Comparison of ENCODE assay signal across 8 mouse cellular contexts in the genomic region with DNA sequence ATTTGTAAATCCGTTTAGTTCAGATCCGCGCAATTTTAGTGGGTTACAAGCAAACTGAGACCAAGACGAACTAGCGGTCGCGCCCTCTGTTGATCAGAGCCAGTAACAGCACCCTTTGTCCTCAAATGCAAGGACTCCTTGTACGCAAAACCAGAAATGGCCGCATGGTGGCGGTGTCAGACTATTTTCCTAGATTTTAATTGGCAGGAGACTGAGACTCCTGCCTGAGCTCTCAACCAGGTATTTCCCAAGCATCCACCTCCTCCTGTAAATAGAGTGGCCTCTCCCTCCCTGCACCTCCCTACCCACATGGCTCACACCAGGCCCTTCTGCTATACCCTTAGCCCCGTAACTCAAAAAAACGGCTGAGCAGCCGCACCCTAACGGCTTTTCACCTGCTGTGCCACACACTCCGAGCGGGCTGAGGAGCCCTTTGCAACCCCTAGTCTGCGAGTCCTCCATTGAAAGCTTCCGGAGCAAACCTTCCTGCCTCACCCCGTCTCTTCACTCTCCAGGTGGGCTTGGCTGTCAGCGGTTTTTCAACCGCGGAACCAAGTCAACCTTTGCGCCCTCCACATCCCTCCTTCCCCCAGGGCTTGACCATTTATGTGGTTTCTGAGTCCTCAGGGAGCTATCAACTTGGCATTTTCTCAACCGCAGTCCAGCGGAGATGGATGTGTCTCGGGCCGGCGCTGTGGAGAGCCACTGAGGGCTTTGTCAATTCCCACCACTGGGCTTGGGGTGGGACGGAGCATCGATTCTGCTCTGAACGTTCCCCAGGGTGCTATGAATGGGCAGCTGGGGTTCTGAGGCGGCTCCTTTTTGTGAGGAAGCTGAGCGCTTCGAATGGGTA. TPM values are rescaled to one million over a fixed set of nuclear protein-coding genes. Genes with fewer than 3 reads are reported as not detected.
DNase-seq lines count a peak whose midpoint lies in the region; ATAC-seq and TF ChIP-seq lines count a peak whose summit lies in the region.

No protein-coding gene starts in this region.

- H3K27me3 ChIP-seq in embryonic facial prominence, embryonic 14.5 days (replicated peaks; ENCODE audit: control insufficient read depth, insufficient read depth, low read length), result peaks cover 12% of the 10 kb centered on the region; the same call in 1 of the 2 replicates
- no peaks in the 10 kb centered on the region for H3K27me3 ChIP-seq in heart, adult 2 months (ENCODE audit: control insufficient read depth, insufficient read depth, low read length)
- no peaks in the 10 kb centered on the region for H3K27me3 ChIP-seq in kidney, adult 2 months (replicated peaks; ENCODE audit: control insufficient read depth, insufficient read depth, low read length)
- H3K27me3 ChIP-seq in limb, embryonic 11.5 days (ENCODE audit: control insufficient read depth, insufficient read depth, low read length), result peaks cover 9% of the 10 kb centered on the region
- no peaks in the 10 kb centered on the region; the same call in 1 of the 2 replicates for H3K27me3 ChIP-seq in midbrain, embryonic 14.5 days (ENCODE audit: control insufficient read depth, insufficient read depth, low read length)

- no peak overlapping the region for H3K27ac ChIP-seq in embryonic facial prominence, embryonic 14.5 days (replicated peaks; ENCODE audit: low read depth, low read length)
- H3K27ac ChIP-seq in heart, adult 2 months, result no peak overlapping the region
- no peak overlapping the region for H3K27ac ChIP-seq in kidney, adult 2 months (ENCODE audit: insufficient read depth, low read depth, low read length)
- no peak overlapping the region for H3K27ac ChIP-seq in limb, embryonic 11.5 days (replicated peaks; ENCODE audit: low read depth, low read length)
- H3K27ac ChIP-seq in midbrain, embryonic 14.5 days (replicated peaks; ENCODE audit: low read depth, low read length), result peak overlapping the region; percentile 37

- no peaks in the 10 kb centered on the region for H3K79me2 ChIP-seq in heart, adult 2 months (replicated peaks; ENCODE audit: control insufficient read depth, insufficient read depth, low read length)

- H3K4me1 ChIP-seq in embryonic facial prominence, embryonic 14.5 days (ENCODE audit: control insufficient read depth, insufficient read depth, low read length), result no peaks in the 10 kb centered on the region
- H3K4me1 ChIP-seq in heart, adult 2 months (ENCODE audit: control insufficient read depth, insufficient read depth, low read length), result no peaks in the 10 kb centered on the region
- H3K4me1 ChIP-seq in kidney, adult 2 months (ENCODE audit: control insufficient read depth, insufficient read depth, low read length), result no peaks in the 10 kb centered on the region
- peaks cover 4% of the 10 kb centered on the region; the same call in 1 of the 2 replicates for H3K4me1 ChIP-seq in limb, embryonic 11.5 days (ENCODE audit: control insufficient read depth, insufficient read depth, low read length)
- H3K4me1 ChIP-seq in midbrain, embryonic 14.5 days (ENCODE audit: control insufficient read depth, insufficient read depth, low read length), result peaks cover 6% of the 10 kb centered on the region; the same call in 1 of the 2 replicates

- peak; percentile 91 for DNase-seq in 416B (ENCODE audit: low read depth)
- peak; percentile 77 to 92 for DNase-seq in adrenal gland, postnatal 4 days (ENCODE audit: low spot score in 2 of 2)
- DNase-seq in embryonic facial prominence, embryonic 14.5 days (ENCODE audit: low spot score), result peak; percentile 95
- DNase-seq in heart, adult 2 months, result peak; percentile 88 to 96
- DNase-seq in kidney, adult 2 months, result peak; percentile 95
- peak; percentile 99 for DNase-seq in limb, embryonic 11.5 days (ENCODE audit: low spot score)
- DNase-seq in midbrain, embryonic 14.5 days, result peak; percentile 99
- DNase-seq in spleen, adult 18-20 months, result peak; percentile 80 to 96

- no peaks in the 10 kb centered on the region for H3K36me3 ChIP-seq in embryonic facial prominence, embryonic 14.5 days (ENCODE audit: control insufficient read depth, insufficient read depth, low read length)
- H3K36me3 ChIP-seq in heart, adult 2 months (ENCODE audit: control insufficient read depth, insufficient read depth, low read length), result no peaks in the 10 kb centered on the region
- no peaks in the 10 kb centered on the region for H3K36me3 ChIP-seq in kidney, adult 2 months (ENCODE audit: control insufficient read depth, insufficient read depth, low read length)
- no peaks in the 10 kb centered on the region for H3K36me3 ChIP-seq in limb, embryonic 11.5 days (ENCODE audit: control insufficient read depth, insufficient read depth, low read length)
- H3K36me3 ChIP-seq in midbrain, embryonic 14.5 days (ENCODE audit: control insufficient read depth, insufficient read depth, low read length), result no peaks in the 10 kb centered on the region

- peak; percentile 89 for TF ChIP-seq EP300 in heart, adult 2 months (IDR thresholded peaks at IDR 0.05; ENCODE audit: insufficient read depth, low read depth, low read length)

- WGBS in embryonic facial prominence, embryonic 14.5 days, result 2% methylated on average over 34 of the region's 34 CpGs
- 2% methylated on average over 34 of the region's 34 CpGs for WGBS in heart, adult 2 months
- WGBS in kidney, adult 2 months, result 4% methylated on average over 34 of the region's 34 CpGs
- 3% methylated on average over 34 of the region's 34 CpGs for WGBS in limb, embryonic 11.5 days
- WGBS in midbrain, embryonic 14.5 days, result 2% methylated on average over 34 of the region's 34 CpGs

- H3K9me3 ChIP-seq in embryonic facial prominence, embryonic 14.5 days (ENCODE audit: control insufficient read depth, low read length), result no peaks in the 10 kb centered on the region
- no peaks in the 10 kb centered on the region; the same call in 1 of the 2 replicates for H3K9me3 ChIP-seq in limb, embryonic 11.5 days (ENCODE audit: control insufficient read depth, low read length)
- no peaks in the 10 kb centered on the region for H3K9me3 ChIP-seq in midbrain, embryonic 14.5 days (ENCODE audit: control insufficient read depth, low read length)

- TF ChIP-seq CTCF in heart, adult 2 months (IDR thresholded peaks at IDR 0.05), result peak; percentile 98
- peak; percentile 100; the same call in 1 of the 2 replicates for TF ChIP-seq CTCF in kidney, adult 2 months (conservative IDR thresholded peaks at IDR 0.05; ENCODE audit: insufficient read depth, insufficient read length, low read depth, low read length)

- H3K4me3 ChIP-seq in embryonic facial prominence, embryonic 14.5 days (ENCODE audit: low read depth, low read length), result no peak overlapping the region
- no peak overlapping the region for H3K4me3 ChIP-seq in heart, adult 2 months
- no peak overlapping the region for H3K4me3 ChIP-seq in kidney, adult 2 months (ENCODE audit: insufficient read depth, low read depth, low read length)
- H3K4me3 ChIP-seq in limb, embryonic 11.5 days (ENCODE audit: low read depth, low read length), result no peak overlapping the region
- H3K4me3 ChIP-seq in midbrain, embryonic 14.5 days (replicated peaks; ENCODE audit: low read depth, low read length), result peak overlapping the region; percentile 33

- ATAC-seq in embryonic facial prominence, embryonic 14.5 days (ENCODE audit: low read depth), result peak; percentile 67
- peak; percentile 41 for ATAC-seq in limb, embryonic 11.5 days (ENCODE audit: insufficient number of reproducible peaks, low FRiP score, low TSS enrichment, low read depth)
- peak; percentile 83 for ATAC-seq in midbrain, embryonic 14.5 days (ENCODE audit: low FRiP score, low TSS enrichment)

- H3K9ac ChIP-seq in embryonic facial prominence, embryonic 14.5 days (ENCODE audit: low read depth, low read length), result no peak overlapping the region
- H3K9ac ChIP-seq in heart, adult 2 months (ENCODE audit: low read depth, low read length), result no peak overlapping the region
- H3K9ac ChIP-seq in limb, embryonic 11.5 days (ENCODE audit: low read length), result no peak overlapping the region
- H3K9ac ChIP-seq in midbrain, embryonic 14.5 days (replicated peaks; ENCODE audit: low read length), result peak overlapping the region; percentile 47

- TF ChIP-seq POLR2A in heart, adult 2 months (IDR thresholded peaks at IDR 0.05; ENCODE audit: insufficient read depth, low read depth, low read length), result no peak
- TF ChIP-seq POLR2A in kidney, adult 2 months (IDR thresholded peaks at IDR 0.05; ENCODE audit: low read depth, low read length), result no peak

- peak overlapping the region; percentile 40 for H3K4me2 ChIP-seq in embryonic facial prominence, embryonic 14.5 days (ENCODE audit: low read depth, low read length)
- H3K4me2 ChIP-seq in limb, embryonic 11.5 days (ENCODE audit: low read depth, severe bottlenecking), result peak overlapping the region; percentile 31
- peak overlapping the region; percentile 64 for H3K4me2 ChIP-seq in midbrain, embryonic 14.5 days (ENCODE audit: low read length)

- intact Hi-C loops in heart, adult 2 months (cut with DNase I), result loop anchor here (1.0 to 10.0 kb wide), 5 partner anchors 44 to 392 kb away; a partner anchor contains a TSS

RNA-seq across cellular contexts. Expression of a gene that starts 1.8 kb away (rescaled TPM):
- total RNA-seq in adrenal gland, postnatal 4 days (2021), result not detected
- not detected in 2 replicates for polyA plus RNA-seq in embryonic facial prominence, embryonic 14.5 days (2014; fragmentation: Nextera tagmentation; extraction: Ambion mirVana)
- not detected for total RNA-seq in heart, adult 2 months (2021)
- polyA plus RNA-seq in heart, adult 2 months (2012; rRNA removed), result not detected in 2 replicates
- not detected in 2 replicates for polyA plus RNA-seq in kidney, adult 2 months (2012; rRNA removed)
- not detected in 2 replicates for polyA plus RNA-seq in limb, embryonic 11.5 days (2014; fragmentation: Nextera tagmentation; extraction: Ambion mirVana)
- polyA plus RNA-seq in midbrain, embryonic 14.5 days (2014; fragmentation: Nextera tagmentation; extraction: Ambion mirVana), result 1.8 TPM in 1 of 2 replicates, not detected in the other

RNA-seq across cellular contexts. Expression of a gene that starts 5.8 kb away (rescaled TPM):
- not detected for total RNA-seq in adrenal gland, postnatal 4 days (2021)
- polyA plus RNA-seq in embryonic facial prominence, embryonic 14.5 days (2014; fragmentation: Nextera tagmentation; extraction: Ambion mirVana), result 0.92 and 0.96 TPM in 2 replicates
- not detected for total RNA-seq in heart, adult 2 months (2021)
- not detected in 2 replicates for polyA plus RNA-seq in heart, adult 2 months (2012; rRNA removed)
- polyA plus RNA-seq in kidney, adult 2 months (2012; rRNA removed), result not detected in 2 replicates
- polyA plus RNA-seq in limb, embryonic 11.5 days (2014; fragmentation: Nextera tagmentation; extraction: Ambion mirVana), result 0.26 and 0.31 TPM in 2 replicates
- not detected in 2 replicates for polyA plus RNA-seq in midbrain, embryonic 14.5 days (2014; fragmentation: Nextera tagmentation; extraction: Ambion mirVana)

RNA-seq across cellular contexts. Expression of a gene that starts 16.5 kb away (rescaled TPM):
- 100 to 1,000 TPM; 210 to 226 TPM for total RNA-seq in adrenal gland, postnatal 4 days (2021)
- polyA plus RNA-seq in embryonic facial prominence, embryonic 14.5 days (2014; fragmentation: Nextera tagmentation; extraction: Ambion mirVana), result 117 and 144 TPM in 2 replicates
- 10 to 100 TPM; 12.0 to 12.3 TPM for total RNA-seq in heart, adult 2 months (2021)
- polyA plus RNA-seq in heart, adult 2 months (2012; rRNA removed), result 29.5 and 37.6 TPM in 2 replicates
- polyA plus RNA-seq in kidney, adult 2 months (2012; rRNA removed), result 39.4 and 47.9 TPM in 2 replicates
- 135 and 146 TPM in 2 replicates for polyA plus RNA-seq in limb, embryonic 11.5 days (2014; fragmentation: Nextera tagmentation; extraction: Ambion mirVana)
- polyA plus RNA-seq in midbrain, embryonic 14.5 days (2014; fragmentation: Nextera tagmentation; extraction: Ambion mirVana), result 199 and 211 TPM in 2 replicates

RNA-seq across cellular contexts. Expression of a gene that starts 16.5 kb away (rescaled TPM):
- 1 to 10 TPM in 1 of 2 experiments, under 1 TPM in 1; 0.96 to 1.2 TPM for total RNA-seq in adrenal gland, postnatal 4 days (2021)
- polyA plus RNA-seq in embryonic facial prominence, embryonic 14.5 days (2014; fragmentation: Nextera tagmentation; extraction: Ambion mirVana), result 0.83 and 1.1 TPM in 2 replicates
- total RNA-seq in heart, adult 2 months (2021), result under 1 TPM; 0.68 to 0.70 TPM
- polyA plus RNA-seq in heart, adult 2 months (2012; rRNA removed), result 1.3 and 2.1 TPM in 2 replicates
- 27.2 and 32.1 TPM in 2 replicates for polyA plus RNA-seq in kidney, adult 2 months (2012; rRNA removed)
- 0.88 and 1.1 TPM in 2 replicates for polyA plus RNA-seq in limb, embryonic 11.5 days (2014; fragmentation: Nextera tagmentation; extraction: Ambion mirVana)
- 1.3 and 1.8 TPM in 2 replicates for polyA plus RNA-seq in midbrain, embryonic 14.5 days (2014; fragmentation: Nextera tagmentation; extraction: Ambion mirVana)

RNA-seq across cellular contexts. Expression of a gene that starts 27.0 kb away (rescaled TPM):
- not detected for total RNA-seq in adrenal gland, postnatal 4 days (2021)
- polyA plus RNA-seq in embryonic facial prominence, embryonic 14.5 days (2014; fragmentation: Nextera tagmentation; extraction: Ambion mirVana), result not detected in 2 replicates
- total RNA-seq in heart, adult 2 months (2021), result not detected
- not detected in 2 replicates for polyA plus RNA-seq in heart, adult 2 months (2012; rRNA removed)
- 0.06 TPM in 1 of 2 replicates, not detected in the other for polyA plus RNA-seq in kidney, adult 2 months (2012; rRNA removed)
- not detected in 2 replicates for polyA plus RNA-seq in limb, embryonic 11.5 days (2014; fragmentation: Nextera tagmentation; extraction: Ambion mirVana)
- polyA plus RNA-seq in midbrain, embryonic 14.5 days (2014; fragmentation: Nextera tagmentation; extraction: Ambion mirVana), result not detected in 2 replicates
